Mouse (Mus musculus): ENCODE measurements around the gene Rapgef5. TPM values are rescaled to one million over a fixed set of nuclear protein-coding genes. Genes with fewer than 3 reads are reported as not detected.

The Rapgef5 gene
- total and polyA plus RNA-seq, 3 experiments: not detected

DNA sequence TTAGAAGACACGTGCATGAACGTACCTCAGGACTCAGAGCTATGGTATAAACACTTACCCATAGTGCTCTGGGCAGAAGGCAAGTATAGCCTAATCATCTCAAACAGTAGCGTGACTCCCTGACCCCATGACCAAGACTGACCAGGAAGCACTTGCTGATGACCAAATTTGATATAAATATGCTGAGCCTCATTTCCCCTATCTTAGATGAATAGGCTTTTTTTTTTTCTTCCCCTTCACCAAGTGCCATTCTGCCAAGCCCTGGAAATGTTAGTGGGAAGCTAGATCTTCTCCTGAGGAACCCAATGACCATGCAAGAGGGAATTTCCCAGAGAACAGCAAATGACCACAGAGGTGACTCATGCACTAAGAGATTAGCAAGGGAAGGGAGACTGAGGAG lies 35.3 kb upstream of the Rapgef5 start:
- H3K4me1 ChIP-seq (ENCODE audit: control insufficient read depth in 1 of 2, insufficient read depth in 2 of 2, low read length in 2 of 2): no peaks in the 10 kb centered on the region

GRCm38 (mm10) chr12:117482665-117483064 lies 33.6 kb upstream of the Rapgef5 start:
- TF ChIP-seq ELF1 (IDR thresholded peaks at IDR 0.05; ENCODE audit: low read depth, low read length) (no peak), CHD2 (IDR thresholded peaks at IDR 0.05; ENCODE audit: low read length) (no peak), SMC3 (IDR thresholded peaks at IDR 0.05; ENCODE audit: low read depth, low read length) (no peak), EP300 (IDR thresholded peaks at IDR 0.05; ENCODE audit: low read depth in 1 of 2, low read length in 2 of 2) (no peak), MAFK (IDR thresholded peaks at IDR 0.05; ENCODE audit: borderline replicate concordance, low read depth, low read length) (no peak), CTCF (IDR thresholded peaks at IDR 0.05 in 2 of 3, conservative IDR thresholded peaks at IDR 0.05 in 1 of 3; ENCODE audit: control insufficient read depth in 1 of 3, insufficient read depth in 1 of 3, low read depth in 2 of 3, low read length in 3 of 3, poor library complexity in 1 of 3, severe bottlenecking in 1 of 3) (no peak), POLR2AphosphoS5 (IDR thresholded peaks at IDR 0.05; ENCODE audit: borderline replicate concordance, low read depth, low read length) (no peak), HCFC1 (IDR thresholded peaks at IDR 0.05; ENCODE audit: low read depth, low read length) (no peak), TAL1 (IDR thresholded peaks at IDR 0.05; ENCODE audit: low read length) (no peak)
- H3K4me1 ChIP-seq (ENCODE audit: control insufficient read depth in 1 of 2, insufficient read depth in 2 of 2, low read length in 2 of 2): no peaks in the 10 kb centered on the region
- H3K79me2 ChIP-seq (ENCODE audit: control insufficient read depth, insufficient read depth, low read length, poor library complexity): no peaks in the 10 kb centered on the region
- H3K27ac ChIP-seq (ENCODE audit: control insufficient read depth, low read depth, low read length): no peak overlapping the region
- H3K9me3 ChIP-seq (replicated peaks; ENCODE audit: insufficient read depth, low read length): no peaks in the 10 kb centered on the region; the same call in 1 of the 2 replicates
- no peak for DNase-seq (ENCODE audit: low read depth, low spot score)
- no peaks in the 10 kb centered on the region for H3K36me3 ChIP-seq (ENCODE audit: control insufficient read depth in 1 of 2, insufficient read depth in 2 of 2, low read length in 2 of 2)
- H3K9ac ChIP-seq (ENCODE audit: control insufficient read depth, low read depth, low read length, poor library complexity, severe bottlenecking): no peak overlapping the region
- no peaks in the 10 kb centered on the region for H3K27me3 ChIP-seq (ENCODE audit: control insufficient read depth in 1 of 2, insufficient read depth in 2 of 2, low read length in 2 of 2)
- H3K4me3 ChIP-seq (ENCODE audit: control insufficient read depth in 1 of 2, insufficient read depth in 1 of 2, low read depth in 2 of 2, low read length in 2 of 2): no peak overlapping the region

More for the DNA sequence above, 35.3 kb upstream of the Rapgef5 start:
- no peaks in the 10 kb centered on the region; the same call in 1 of the 2 replicates for H3K9me3 ChIP-seq (replicated peaks; ENCODE audit: insufficient read depth, low read length)
- H3K79me2 ChIP-seq (ENCODE audit: control insufficient read depth, insufficient read depth, low read length, poor library complexity): no peaks in the 10 kb centered on the region
- no peak overlapping the region for H3K4me3 ChIP-seq (ENCODE audit: control insufficient read depth in 1 of 2, insufficient read depth in 1 of 2, low read depth in 2 of 2, low read length in 2 of 2)
- no peak for TF ChIP-seq MXI1 (IDR thresholded peaks at IDR 0.05; ENCODE audit: low read depth, low read length)
- TF ChIP-seq RAD21 (IDR thresholded peaks at IDR 0.05; ENCODE audit: low read depth, low read length): no peak
- TF ChIP-seq MAFK (IDR thresholded peaks at IDR 0.05; ENCODE audit: borderline replicate concordance, low read depth, low read length): no peak
- no peak for TF ChIP-seq KAT2A (conservative IDR thresholded peaks at IDR 0.05; ENCODE audit: low read depth, low read length)
- no peak for TF ChIP-seq CHD2 (IDR thresholded peaks at IDR 0.05; ENCODE audit: low read length)
- DNase-seq (ENCODE audit: low read depth, low spot score): no peak
- no peak overlapping the region for H3K27ac ChIP-seq (ENCODE audit: control insufficient read depth, low read depth, low read length)
- no peaks in the 10 kb centered on the region for H3K36me3 ChIP-seq (ENCODE audit: control insufficient read depth in 1 of 2, insufficient read depth in 2 of 2, low read length in 2 of 2)
- H3K27me3 ChIP-seq (ENCODE audit: control insufficient read depth in 1 of 2, insufficient read depth in 2 of 2, low read length in 2 of 2): no peaks in the 10 kb centered on the region
- H3K9ac ChIP-seq (ENCODE audit: control insufficient read depth, low read depth, low read length, poor library complexity, severe bottlenecking): no peak overlapping the region

- Histone ChIP-seq H3K27me3 (ENCODE audit: control insufficient read depth in 1 of 2, insufficient read depth in 2 of 2, low read length in 2 of 2) (no peaks in the 10 kb centered on the region), H3K9me3 (replicated peaks; ENCODE audit: insufficient read depth, low read length) (no peaks in the 10 kb centered on the region; the same call in 1 of the 2 replicates), H3K4me3 (ENCODE audit: control insufficient read depth in 1 of 2, insufficient read depth in 1 of 2, low read depth in 2 of 2, low read length in 2 of 2) (no peak overlapping the region), H3K9ac (ENCODE audit: control insufficient read depth, low read depth, low read length, poor library complexity, severe bottlenecking) (no peak overlapping the region), H3K27ac (ENCODE audit: control insufficient read depth, low read depth, low read length) (no peak overlapping the region), H3K36me3 (ENCODE audit: control insufficient read depth in 1 of 2, insufficient read depth in 2 of 2, low read length in 2 of 2) (no peaks in the 10 kb centered on the region), H3K79me2 (ENCODE audit: control insufficient read depth, insufficient read depth, low read length, poor library complexity) (no peaks in the 10 kb centered on the region), H3K4me1 (ENCODE audit: control insufficient read depth in 1 of 2, insufficient read depth in 2 of 2, low read length in 2 of 2) (no peaks in the 10 kb centered on the region)
- no peak for DNase-seq (ENCODE audit: low read depth, low spot score)
- TF ChIP-seq POLR2A (IDR thresholded peaks at IDR 0.05; ENCODE audit: control insufficient read depth in 1 of 2, insufficient read depth in 1 of 2, low read depth in 1 of 2, low read length in 2 of 2, poor library complexity in 1 of 2) (no peak), ELF1 (IDR thresholded peaks at IDR 0.05; ENCODE audit: low read depth, low read length) (no peak), USF2 (IDR thresholded peaks at IDR 0.05; ENCODE audit: borderline replicate concordance in 1 of 2, insufficient read depth in 1 of 2, low read depth in 1 of 2, low read length in 2 of 2) (no peak), MYB (IDR thresholded peaks at IDR 0.05; ENCODE audit: low read depth, low read length) (no peak), ZKSCAN1 (IDR thresholded peaks at IDR 0.05; ENCODE audit: low read depth, low read length) (no peak), ZC3H11A (IDR thresholded peaks at IDR 0.05; ENCODE audit: low read depth, low read length) (no peak), MAZ (IDR thresholded peaks at IDR 0.05; ENCODE audit: low read depth, low read length) (no peak)
These were observed 29.9 kb upstream of the Rapgef5 start for GRCm38 (mm10) chr12:117486118-117487057.

All from MEL (cell line).